Mouse (Mus musculus) thymus, postnatal 0 days (tissue): ENCODE results near the gene Abi2. TPM values are rescaled to one million over a fixed set of nuclear protein-coding genes. Genes with fewer than 3 reads are reported as not detected.

ENCODE experiments used
- DNase-seq: peaks from one replicate; pipeline ENCODE4 v3.0.0-alpha.2; 2015; ENCODE audit warnings: low spot score
- polyA plus RNA-seq: library from polyadenylated mRNA; unstranded; fragments of >200 nt; fragmentation: Nextera tagmentation; extraction: Ambion mirVana; gene quantifications from 2 replicates; pipeline ENCODE4 v1.2.1, GENCODE M21; 2015

Abi2 gene
- polyA plus RNA-seq, 1 experiment from 2014 or later, result 7.6 TPM

- no peak for DNase-seq
These were observed 79.2 kb downstream of the Abi2 start for GRCm38 (mm10) chr1:60488635-60489034.

DNA sequence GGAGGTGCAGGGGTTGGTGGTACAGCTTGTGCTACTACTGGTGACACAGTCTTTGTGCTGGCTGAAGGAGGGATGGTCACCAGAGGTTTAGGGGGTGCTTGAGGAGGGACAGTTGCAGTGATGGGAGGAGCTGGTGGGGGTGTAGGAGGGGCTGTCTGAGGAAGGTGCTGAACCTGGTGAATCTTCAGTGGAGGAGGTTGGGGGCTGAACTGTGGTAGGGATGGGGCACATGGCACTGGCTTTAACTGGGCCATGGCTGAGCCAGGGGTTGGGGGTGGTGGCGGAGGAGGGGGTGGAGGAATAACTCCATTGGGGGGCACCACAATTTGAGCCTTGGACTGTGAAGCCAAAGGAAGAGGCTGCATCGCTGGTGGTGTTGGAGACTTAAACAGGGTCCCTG lies 80.2 kb downstream of the Abi2 start:
- no peak for DNase-seq

GRCm38 (mm10) chr1:60490510-60490909 lies 81.1 kb downstream of the Abi2 start:
- DNase-seq, result no peak

DNA sequence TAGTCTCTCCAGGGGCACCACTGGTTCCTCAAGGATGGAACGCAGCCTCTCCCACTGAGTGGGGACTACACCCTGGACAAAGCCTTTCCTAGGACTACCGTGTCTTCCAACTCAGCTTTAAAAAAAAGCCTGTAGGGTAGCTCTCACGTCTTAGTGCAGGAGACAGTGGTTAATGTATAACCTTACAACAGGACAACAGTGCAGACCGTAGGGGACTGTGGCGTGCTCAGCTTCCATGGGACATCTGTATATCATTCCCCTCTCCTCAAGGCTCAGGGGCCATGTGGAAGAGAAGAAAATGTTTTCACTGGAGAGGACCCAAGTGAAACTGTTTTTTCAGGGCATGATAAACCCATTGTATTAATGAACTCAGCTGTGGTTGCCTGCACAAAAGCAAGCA lies 83.0 kb downstream of the Abi2 start:
- no peak for DNase-seq

- no peak for DNase-seq
These were observed 84.0 kb downstream of the Abi2 start for GRCm38 (mm10) chr1:60493421-60493820.

DNA sequence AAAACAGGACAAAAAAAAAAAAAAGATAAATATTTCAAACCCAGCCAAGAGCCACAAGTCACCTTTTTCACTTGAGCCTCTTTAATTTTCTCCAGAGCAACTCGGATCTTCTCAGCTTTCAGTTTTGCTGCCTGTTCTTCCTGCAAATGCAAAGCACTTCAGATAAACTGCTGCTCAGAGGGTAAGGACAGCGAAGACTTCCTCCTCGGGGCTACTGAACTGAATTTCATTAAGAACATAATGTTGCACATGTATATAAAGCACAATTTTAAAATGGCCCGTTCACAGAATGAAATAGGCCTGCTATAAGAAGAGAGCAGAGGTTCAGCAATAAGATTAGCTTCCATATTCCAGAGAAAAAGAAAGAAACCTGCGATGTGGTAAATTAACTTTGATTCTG lies 94.0 kb downstream of the Abi2 start:
- peak; percentile 5 for DNase-seq

DNA sequence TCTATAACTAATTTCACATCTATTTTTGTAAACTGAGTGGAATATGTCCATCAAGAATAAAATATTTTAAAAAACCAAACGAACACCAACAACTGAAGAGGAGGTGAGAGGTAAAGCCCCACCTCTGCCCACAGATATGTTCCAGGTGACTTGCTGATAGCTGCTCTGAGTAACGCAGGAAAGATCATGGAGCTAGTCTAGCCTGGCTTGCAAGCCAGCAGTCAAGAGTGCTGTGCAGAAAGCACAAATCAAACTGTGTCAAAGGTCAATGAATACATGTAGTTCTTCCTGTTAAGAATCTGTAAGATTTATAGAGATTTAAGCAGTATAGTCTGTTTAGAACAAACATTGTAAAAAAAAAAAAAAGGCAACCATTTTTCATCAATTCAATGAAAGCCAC lies 101.2 kb downstream of the Abi2 start:
- no peak for DNase-seq

- DNase-seq, result peak; percentile 16
These were observed 120.7 kb downstream of the Abi2 start for GRCm38 (mm10) chr1:60530107-60530506.

DNA sequence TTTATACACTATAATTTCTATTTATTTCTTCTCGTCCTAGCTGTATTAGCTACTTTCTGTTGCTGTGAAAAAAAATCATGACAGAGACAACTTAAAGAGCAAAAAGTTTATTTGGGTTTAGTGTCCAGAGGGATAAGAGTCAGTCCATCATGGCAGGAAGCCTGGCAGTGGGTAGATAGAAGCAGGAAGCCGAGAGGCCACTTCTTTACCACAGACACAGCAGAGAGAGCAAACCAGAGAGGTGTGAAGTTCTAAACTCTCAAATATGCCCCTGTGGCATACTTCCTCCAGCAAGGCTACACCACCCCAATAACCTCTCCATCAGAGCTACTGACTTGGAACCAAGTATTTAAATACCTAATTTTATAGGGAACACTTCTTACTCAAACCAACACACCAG lies 121.2 kb downstream of the Abi2 start:
- DNase-seq, result no peak

Other genes with a start within 250 kb of the Abi2 start
- 4.4 and 5.7 TPM in 2 replicates for gene Nbeal1, start 229.0 kb upstream of the Abi2 start, polyA plus RNA-seq
- 4.7 and 6.5 TPM in 2 replicates for gene Cyp20a1, start 66.3 kb upstream of the Abi2 start, polyA plus RNA-seq
- 6.9 and 8.7 TPM in 2 replicates for gene Raph1, start 157.5 kb downstream of the Abi2 start, polyA plus RNA-seq